ENCODE assay signal across 32 mouse cellular contexts in genomic region chr10:117259870-117260269, GRCm38 (mm10). TPM values are rescaled to one million over a fixed set of nuclear protein-coding genes. Genes with fewer than 3 reads are reported as not detected.
DNase-seq lines count a peak whose midpoint lies in the region; ATAC-seq lines count a peak whose summit lies in the region.
"Had no signal": no experiment of that assay in that cellular context is flagged by ENCODE, and none has a peak within 500 bp of the region (broad histone marks: within the 10 kb centered on the region; RNA-seq: fewer than 3 reads in every experiment).

No protein-coding gene starts in this region.

- no peaks in the 10 kb centered on the region for H3K4me1 ChIP-seq in forebrain, embryonic 12.5 days
- H3K4me1 ChIP-seq in forebrain, embryonic 15.5 days = no peaks in the 10 kb centered on the region
- H3K4me1 ChIP-seq in neural tube, embryonic 11.5 days (ENCODE audit: control insufficient read depth, insufficient read depth, low read length) = no peaks in the 10 kb centered on the region
- H3K4me1 ChIP-seq in neural tube, embryonic 15.5 days = no peaks in the 10 kb centered on the region
- 0 out of 2 replicates have a peak, but pooled peaks cover 2% of the 10 kb centered on the region for H3K4me1 ChIP-seq in midbrain, embryonic 11.5 days (ENCODE audit: control insufficient read depth, insufficient read depth, low read length)
- H3K4me1 ChIP-seq in neural tube, embryonic 13.5 days (replicated peaks) = 0 out of 2 replicates have a peak, but pooled peaks cover 8% of the 10 kb centered on the region
- H3K4me1 ChIP-seq: embryonic facial prominence, embryonic 15.5 days; kidney, embryonic 15.5 days; limb, embryonic 12.5 days; liver, embryonic 13.5 days had no signal

- no peaks in the 10 kb centered on the region for H3K36me3 ChIP-seq in forebrain, embryonic 12.5 days (replicated peaks)
- no peaks in the 10 kb centered on the region for H3K36me3 ChIP-seq in forebrain, embryonic 15.5 days
- no peaks in the 10 kb centered on the region for H3K36me3 ChIP-seq in neural tube, embryonic 11.5 days (ENCODE audit: control insufficient read depth, insufficient read depth, low read length)
- no peaks in the 10 kb centered on the region for H3K36me3 ChIP-seq in neural tube, embryonic 15.5 days
- H3K36me3 ChIP-seq in midbrain, embryonic 11.5 days (ENCODE audit: control insufficient read depth, insufficient read depth, low read length) = no peaks in the 10 kb centered on the region
- H3K36me3 ChIP-seq in neural tube, embryonic 13.5 days = no peaks in the 10 kb centered on the region
- H3K36me3 ChIP-seq: embryonic facial prominence, embryonic 15.5 days; kidney, embryonic 15.5 days; limb, embryonic 12.5 days; liver, embryonic 13.5 days had no signal

- no peaks in the 10 kb centered on the region for H3K27me3 ChIP-seq in forebrain, embryonic 12.5 days
- no peaks in the 10 kb centered on the region for H3K27me3 ChIP-seq in forebrain, embryonic 15.5 days
- H3K27me3 ChIP-seq in neural tube, embryonic 11.5 days (ENCODE audit: control insufficient read depth, insufficient read depth, low read length) = no peaks in the 10 kb centered on the region
- H3K27me3 ChIP-seq in neural tube, embryonic 15.5 days (replicated peaks) = no peaks in the 10 kb centered on the region
- no peaks in the 10 kb centered on the region for H3K27me3 ChIP-seq in midbrain, embryonic 11.5 days (ENCODE audit: control insufficient read depth, insufficient read depth, low read length)
- no peaks in the 10 kb centered on the region for H3K27me3 ChIP-seq in neural tube, embryonic 13.5 days
- H3K27me3 ChIP-seq: embryonic facial prominence, embryonic 15.5 days; kidney, embryonic 15.5 days; limb, embryonic 12.5 days; liver, embryonic 13.5 days had no signal

- H3K4me2 ChIP-seq in forebrain, embryonic 12.5 days = no peak overlapping the region
- no peak overlapping the region for H3K4me2 ChIP-seq in forebrain, embryonic 15.5 days (replicated peaks)
- H3K4me2 ChIP-seq in neural tube, embryonic 11.5 days (ENCODE audit: low read depth) = no peak overlapping the region
- no peak overlapping the region for H3K4me2 ChIP-seq in neural tube, embryonic 15.5 days
- no peak overlapping the region for H3K4me2 ChIP-seq in midbrain, embryonic 11.5 days
- no peak overlapping the region for H3K4me2 ChIP-seq in neural tube, embryonic 13.5 days
- H3K4me2 ChIP-seq: embryonic facial prominence, embryonic 15.5 days; kidney, embryonic 15.5 days; limb, embryonic 12.5 days; liver, embryonic 13.5 days; lung, embryonic 14.5 days had no signal

- no peak for DNase-seq in neural tube, embryonic 11.5 days (ENCODE audit: low spot score)
- no peak for DNase-seq in midbrain, embryonic 11.5 days (ENCODE audit: low spot score, missing footprints)
- no peak for DNase-seq in heart, adult 8-10 months (ENCODE audit: low spot score)
- no peak for DNase-seq in left cerebral cortex, adult 18-20 months (ENCODE audit: low spot score in 2 of 2)
- DNase-seq: adrenal gland, postnatal 14 days; cerebellum, adult 11 months; cerebellum, postnatal 10 days; embryo, embryonic 11 days; heart, postnatal 4 days; liver, embryonic 13.5 days; lung, embryonic 14.5 days had no signal

- no peak overlapping the region for H3K4me3 ChIP-seq in forebrain, embryonic 12.5 days (replicated peaks)
- H3K4me3 ChIP-seq in forebrain, embryonic 15.5 days = no peak overlapping the region
- H3K4me3 ChIP-seq in neural tube, embryonic 11.5 days (ENCODE audit: low read depth, low read length) = no peak overlapping the region
- H3K4me3 ChIP-seq in neural tube, embryonic 15.5 days (replicated peaks) = no peak overlapping the region
- H3K4me3 ChIP-seq in midbrain, embryonic 11.5 days (ENCODE audit: low read depth, low read length) = no peak overlapping the region
- H3K4me3 ChIP-seq in neural tube, embryonic 13.5 days = no peak overlapping the region
- H3K4me3 ChIP-seq: embryonic facial prominence, embryonic 15.5 days; kidney, embryonic 15.5 days; limb, embryonic 12.5 days; liver, embryonic 13.5 days had no signal

- H3K27ac ChIP-seq in forebrain, embryonic 12.5 days = 0 out of 2 replicates have a peak overlapping the region, but pooled peaks have one; percentile 6
- no peak overlapping the region for H3K27ac ChIP-seq in forebrain, embryonic 15.5 days (replicated peaks)
- no peak overlapping the region for H3K27ac ChIP-seq in neural tube, embryonic 11.5 days (ENCODE audit: low read depth, low read length)
- H3K27ac ChIP-seq in neural tube, embryonic 15.5 days (replicated peaks) = no peak overlapping the region
- no peak overlapping the region for H3K27ac ChIP-seq in midbrain, embryonic 11.5 days (ENCODE audit: low read depth, low read length)
- H3K27ac ChIP-seq in neural tube, embryonic 13.5 days (replicated peaks) = 0 out of 2 replicates have a peak overlapping the region, but pooled peaks have one; percentile 46
- H3K27ac ChIP-seq: embryonic facial prominence, embryonic 15.5 days; kidney, embryonic 15.5 days; limb, embryonic 12.5 days; liver, embryonic 13.5 days; macrophage had no signal

- no peak overlapping the region for H3K9ac ChIP-seq in forebrain, embryonic 12.5 days
- no peak overlapping the region for H3K9ac ChIP-seq in forebrain, embryonic 15.5 days (replicated peaks)
- no peak overlapping the region for H3K9ac ChIP-seq in neural tube, embryonic 11.5 days (ENCODE audit: low read length)
- no peak overlapping the region for H3K9ac ChIP-seq in neural tube, embryonic 15.5 days (replicated peaks)
- H3K9ac ChIP-seq in midbrain, embryonic 11.5 days (ENCODE audit: low read length) = no peak overlapping the region
- no peak overlapping the region for H3K9ac ChIP-seq in neural tube, embryonic 13.5 days
- H3K9ac ChIP-seq: embryonic facial prominence, embryonic 15.5 days; kidney, embryonic 15.5 days; limb, embryonic 12.5 days; liver, embryonic 13.5 days; lung, embryonic 14.5 days had no signal

- ATAC-seq in forebrain, embryonic 12.5 days (ENCODE audit: low FRiP score) = no peak
- no peak for ATAC-seq in forebrain, embryonic 15.5 days (replicated peaks)
- peak; percentile 48; the same call in 1 of the 2 replicates for ATAC-seq in neural tube, embryonic 11.5 days (ENCODE audit: insufficient read depth, low FRiP score, low TSS enrichment)
- no peak for ATAC-seq in neural tube, embryonic 15.5 days (ENCODE audit: low FRiP score)
- peak; percentile 46; the same call in 1 of the 2 replicates for ATAC-seq in midbrain, embryonic 11.5 days (ENCODE audit: low FRiP score)
- ATAC-seq in neural tube, embryonic 13.5 days (ENCODE audit: low read depth) = no peak; the same call in 1 of the 2 replicates
- ATAC-seq: activated CD4-positive, CD25-positive, alpha-beta regulatory T cell, adult 4 months; CD4-positive, CD25-positive, alpha-beta regulatory T cell, adult 4 months; intestine, embryonic 16.5 days; Patski had no signal

- H3K9me3 ChIP-seq in forebrain, embryonic 12.5 days = no peaks in the 10 kb centered on the region
- H3K9me3 ChIP-seq in forebrain, embryonic 15.5 days = no peaks in the 10 kb centered on the region
- H3K9me3 ChIP-seq in neural tube, embryonic 11.5 days (ENCODE audit: control insufficient read depth, low read length) = no peaks in the 10 kb centered on the region
- H3K9me3 ChIP-seq in neural tube, embryonic 15.5 days (replicated peaks) = no peaks in the 10 kb centered on the region
- no peaks in the 10 kb centered on the region for H3K9me3 ChIP-seq in midbrain, embryonic 11.5 days (ENCODE audit: control insufficient read depth, low read length)
- peaks cover 7% of the 10 kb centered on the region for H3K9me3 ChIP-seq in neural tube, embryonic 13.5 days
- H3K9me3 ChIP-seq: embryonic facial prominence, embryonic 15.5 days; liver, embryonic 13.5 days had no signal

RNA-seq across cellular contexts. Expression of gene 9530003J23Rik, which starts 21.4 kb away (rescaled TPM):
- polyA plus RNA-seq in forebrain, embryonic 12.5 days (2016; fragmentation: Nextera tagmentation; extraction: Ambion mirVana) = not detected in 2 replicates
- polyA plus RNA-seq in forebrain, embryonic 15.5 days (2015; fragmentation: Nextera tagmentation; extraction: Ambion mirVana) = not detected in 2 replicates
- not detected in 2 replicates for polyA plus RNA-seq in neural tube, embryonic 11.5 days (2014; fragmentation: Nextera tagmentation; extraction: Ambion mirVana)
- polyA plus RNA-seq in neural tube, embryonic 15.5 days (2015; fragmentation: Nextera tagmentation; extraction: Ambion mirVana) = not detected in 2 replicates
- 0.14 TPM in 1 of 2 replicates, not detected in the other for polyA plus RNA-seq in midbrain, embryonic 11.5 days (2014; fragmentation: Nextera tagmentation; extraction: Ambion mirVana)
- polyA plus RNA-seq in neural tube, embryonic 13.5 days (2015; fragmentation: Nextera tagmentation; extraction: Ambion mirVana) = not detected in 2 replicates
- total RNA-seq in heart, adult 8-10 months (2022) = not detected
- not detected for total RNA-seq in left cerebral cortex, adult 18-20 months (2021)
- total RNA-seq: adrenal gland, postnatal 14 days; ES-E14; gastrocnemius, adult 18-20 months; granulocyte monocyte progenitor cell, adult 5-6 weeks; heart, postnatal 4 days; layer of hippocampus, postnatal 14 days; left cerebral cortex, postnatal 10 days; monocyte, adult 5-6 weeks had no signal
- polyA plus RNA-seq: CD4-positive, CD25-positive, alpha-beta regulatory T cell, adult 4 months; embryonic facial prominence, embryonic 15.5 days; heart, embryonic 14.5 days; intestine, embryonic 16.5 days; kidney, embryonic 15.5 days; large intestine, adult 2 months; limb, embryonic 12.5 days; liver, embryonic 13.5 days; lung, embryonic 14.5 days; macrophage; small intestine, adult 2 months had no signal

RNA-seq across cellular contexts. Expression of gene Lyz2, which starts 22.3 kb away (rescaled TPM):
- 7.7 and 9.1 TPM in 2 replicates for polyA plus RNA-seq in forebrain, embryonic 12.5 days (2016; fragmentation: Nextera tagmentation; extraction: Ambion mirVana)
- polyA plus RNA-seq in forebrain, embryonic 15.5 days (2015; fragmentation: Nextera tagmentation; extraction: Ambion mirVana) = 15.7 and 18.2 TPM in 2 replicates
- 12.1 and 16.8 TPM in 2 replicates for polyA plus RNA-seq in neural tube, embryonic 11.5 days (2014; fragmentation: Nextera tagmentation; extraction: Ambion mirVana)
- 29.0 and 48.7 TPM in 2 replicates for polyA plus RNA-seq in neural tube, embryonic 15.5 days (2015; fragmentation: Nextera tagmentation; extraction: Ambion mirVana)
- 12.8 and 13.7 TPM in 2 replicates for polyA plus RNA-seq in midbrain, embryonic 11.5 days (2014; fragmentation: Nextera tagmentation; extraction: Ambion mirVana)
- 26.1 and 32.5 TPM in 2 replicates for polyA plus RNA-seq in neural tube, embryonic 13.5 days (2015; fragmentation: Nextera tagmentation; extraction: Ambion mirVana)
- total RNA-seq in heart, adult 8-10 months (2022) = 100 to 1,000 TPM in 2 of 4 experiments, 10 to 100 TPM in 2; 93.6 to 253 (median 102) TPM
- total RNA-seq in left cerebral cortex, adult 18-20 months (2021) = 10 to 100 TPM; 18.8 to 20.3 TPM

RNA-seq across cellular contexts. Expression of gene Lyz1, which starts 32.8 kb away (rescaled TPM):
- not detected in 2 replicates for polyA plus RNA-seq in forebrain, embryonic 12.5 days (2016; fragmentation: Nextera tagmentation; extraction: Ambion mirVana)
- polyA plus RNA-seq in forebrain, embryonic 15.5 days (2015; fragmentation: Nextera tagmentation; extraction: Ambion mirVana) = not detected in 2 replicates
- not detected in 2 replicates for polyA plus RNA-seq in neural tube, embryonic 11.5 days (2014; fragmentation: Nextera tagmentation; extraction: Ambion mirVana)
- polyA plus RNA-seq in neural tube, embryonic 15.5 days (2015; fragmentation: Nextera tagmentation; extraction: Ambion mirVana) = 0.12 and 0.63 TPM in 2 replicates
- not detected in 2 replicates for polyA plus RNA-seq in midbrain, embryonic 11.5 days (2014; fragmentation: Nextera tagmentation; extraction: Ambion mirVana)
- 0.15 TPM in 1 of 2 replicates, not detected in the other for polyA plus RNA-seq in neural tube, embryonic 13.5 days (2015; fragmentation: Nextera tagmentation; extraction: Ambion mirVana)
- total RNA-seq in heart, adult 8-10 months (2022) = 10 to 100 TPM in 2 of 4 experiments, 1 to 10 TPM in 2; 8.1 to 25.8 (median 9.5) TPM
- total RNA-seq in left cerebral cortex, adult 18-20 months (2021) = 1 to 10 TPM; 1.7 to 2.2 TPM
- total RNA-seq: ES-E14 had no signal
- polyA plus RNA-seq: CD4-positive, CD25-positive, alpha-beta regulatory T cell, adult 4 months; kidney, embryonic 15.5 days; limb, embryonic 12.5 days; liver, embryonic 13.5 days; lung, embryonic 14.5 days had no signal

RNA-seq across cellular contexts. Expression of gene Yeats4, which starts 35.6 kb away (rescaled TPM):
- polyA plus RNA-seq in forebrain, embryonic 12.5 days (2016; fragmentation: Nextera tagmentation; extraction: Ambion mirVana) = 140 and 144 TPM in 2 replicates
- polyA plus RNA-seq in forebrain, embryonic 15.5 days (2015; fragmentation: Nextera tagmentation; extraction: Ambion mirVana) = 101 and 106 TPM in 2 replicates
- polyA plus RNA-seq in neural tube, embryonic 11.5 days (2014; fragmentation: Nextera tagmentation; extraction: Ambion mirVana) = 122 and 126 TPM in 2 replicates
- polyA plus RNA-seq in neural tube, embryonic 15.5 days (2015; fragmentation: Nextera tagmentation; extraction: Ambion mirVana) = 86.6 and 95.3 TPM in 2 replicates
- 173 and 194 TPM in 2 replicates for polyA plus RNA-seq in midbrain, embryonic 11.5 days (2014; fragmentation: Nextera tagmentation; extraction: Ambion mirVana)
- 123 and 148 TPM in 2 replicates for polyA plus RNA-seq in neural tube, embryonic 13.5 days (2015; fragmentation: Nextera tagmentation; extraction: Ambion mirVana)
- total RNA-seq in heart, adult 8-10 months (2022) = 10 to 100 TPM; 25.6 to 32.7 (median 26.6) TPM
- 10 to 100 TPM; 47.1 to 50.0 TPM for total RNA-seq in left cerebral cortex, adult 18-20 months (2021)

Comparison
In these comparisons a context has a peak if more than half of its experiments do, and no peak if none do; other contexts are left out.
1. ATAC-seq: peak in neural tube, embryonic 11.5 days (single experiment) and midbrain, embryonic 11.5 days (single experiment); none in forebrain, embryonic 12.5 days (single experiment), forebrain, embryonic 15.5 days (single experiment), neural tube, embryonic 15.5 days (single experiment) and neural tube, embryonic 13.5 days (single experiment).
2. H3K27ac ChIP-seq: peak in forebrain, embryonic 12.5 days (single experiment) and neural tube, embryonic 13.5 days (single experiment); none in forebrain, embryonic 15.5 days (single experiment), neural tube, embryonic 11.5 days (single experiment), neural tube, embryonic 15.5 days (single experiment) and midbrain, embryonic 11.5 days (single experiment).